Mouse (Mus musculus) thymus, postnatal 4 days (tissue): ENCODE results near the gene Sytl3.
"Not testable (repeated sequence)": the region's sequence is repeated elsewhere in the genome, so short reads cannot be mapped to it uniquely, and the experiment has no call there.

Source experiments
- DNase-seq: peaks from one replicate; pipeline ENCODE4 v3.0.0; 2021

The Sytl3 gene

DNA sequence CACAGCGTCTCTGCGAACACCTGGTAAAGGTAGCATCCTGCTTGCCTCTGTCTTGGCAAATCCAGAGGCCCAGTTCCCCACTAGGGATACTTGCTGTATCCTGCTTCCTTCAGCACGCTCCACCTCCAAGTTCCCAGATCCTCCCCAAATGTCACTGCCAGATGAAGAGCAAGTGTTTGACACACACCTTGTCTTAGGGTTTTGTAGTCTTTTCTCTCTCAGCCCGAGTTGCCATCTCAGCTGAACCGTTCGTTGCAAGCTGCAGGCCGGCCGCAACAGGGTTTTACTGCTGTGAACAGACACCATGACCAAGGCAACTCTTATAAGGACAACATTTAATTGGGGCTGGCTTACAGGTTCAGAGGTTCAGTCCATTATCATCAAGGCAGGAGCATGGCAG lies 12.1 kb upstream of the Sytl3 start:
- not testable (repeated sequence) for DNase-seq

DNA sequence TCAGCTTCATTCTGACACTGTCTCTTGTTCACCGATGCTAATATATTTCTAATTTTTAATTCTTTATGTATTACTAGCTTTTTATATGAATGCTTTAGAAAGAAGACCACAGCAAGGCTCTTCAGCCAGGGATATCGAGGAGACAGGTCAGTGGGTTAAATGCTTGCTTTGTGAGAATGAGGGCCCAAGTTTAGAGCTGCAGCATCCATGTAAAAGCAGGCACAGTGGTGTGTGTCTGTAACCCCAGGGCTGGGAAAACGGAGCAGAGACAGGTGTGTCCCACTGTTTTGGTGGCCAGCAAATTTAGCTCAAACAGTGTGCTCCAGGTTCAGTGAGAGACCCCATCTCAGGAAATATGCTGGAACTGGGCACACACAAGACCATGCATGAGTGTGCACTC lies 11.4 kb upstream of the Sytl3 start:
- DNase-seq = not testable (repeated sequence)

DNA sequence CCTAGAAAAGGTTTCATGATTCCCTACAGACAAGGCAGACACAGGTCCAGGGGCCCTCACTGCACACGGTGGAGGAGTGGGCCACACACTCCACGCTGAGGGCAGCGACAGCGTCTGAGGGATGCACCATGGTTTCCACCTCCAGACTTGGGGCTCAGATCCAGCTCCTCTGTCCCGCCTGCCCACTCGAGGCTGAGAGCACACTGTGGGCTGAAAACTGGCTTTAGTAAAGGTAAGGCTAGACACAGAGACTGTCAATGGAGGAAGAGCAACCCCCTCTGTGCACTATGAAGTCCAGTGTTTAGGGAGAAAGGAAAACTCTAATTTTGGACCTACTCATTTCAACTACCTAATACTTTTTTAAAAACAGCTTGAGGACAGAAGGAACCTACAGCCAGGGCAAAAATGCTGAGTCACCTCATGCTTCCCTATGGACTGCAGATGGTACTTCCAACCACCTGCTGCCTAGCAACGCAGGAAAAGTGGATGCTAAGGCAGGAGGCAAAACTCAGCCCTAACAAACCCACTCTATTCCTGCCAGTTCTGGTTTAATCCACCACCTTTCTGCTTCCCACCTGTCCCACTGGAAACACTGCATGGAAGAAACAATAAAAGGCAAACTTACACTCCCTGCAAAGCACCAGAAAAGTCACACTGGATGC lies 7.9 kb upstream of the Sytl3 start:
- DNase-seq = not testable (repeated sequence)

- not testable (repeated sequence) for DNase-seq
Observed at GRCm38 (mm10) chr17:6653341-6653946, 5.4 kb upstream of the Sytl3 start.

- peak; percentile 75 for DNase-seq
Observed at GRCm38 (mm10) chr17:6655087-6655511, 3.8 kb upstream of the Sytl3 start.

GRCm38 (mm10) chr17:6655567-6656281 lies 3.2 kb upstream of the Sytl3 start, which contains the start of gene Dynlt1f:
Gene Dynlt1f (minus strand): TSS chr17:6655900.
- peak; percentile 73 for DNase-seq

DNA sequence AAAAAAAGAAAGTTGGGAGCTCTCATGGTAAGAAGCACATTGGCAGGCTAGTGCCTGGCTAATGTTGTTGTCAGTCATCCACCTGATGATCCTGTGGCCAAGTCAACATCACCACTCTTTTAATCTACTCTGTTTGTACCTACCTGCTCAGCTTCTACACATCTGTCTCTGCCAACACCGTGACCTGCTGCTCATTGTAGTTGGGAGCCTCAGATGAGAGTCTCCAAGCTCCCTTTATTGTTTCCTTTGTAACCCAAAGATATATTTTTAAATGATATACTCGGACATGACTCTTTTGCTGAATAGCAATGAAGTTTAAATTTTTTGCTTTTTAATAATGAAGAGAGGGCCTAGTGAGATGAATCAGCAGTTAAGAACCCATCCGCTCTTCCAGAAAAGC lies 2.4 kb upstream of the Sytl3 start:
- peak; percentile 41 for DNase-seq

DNA sequence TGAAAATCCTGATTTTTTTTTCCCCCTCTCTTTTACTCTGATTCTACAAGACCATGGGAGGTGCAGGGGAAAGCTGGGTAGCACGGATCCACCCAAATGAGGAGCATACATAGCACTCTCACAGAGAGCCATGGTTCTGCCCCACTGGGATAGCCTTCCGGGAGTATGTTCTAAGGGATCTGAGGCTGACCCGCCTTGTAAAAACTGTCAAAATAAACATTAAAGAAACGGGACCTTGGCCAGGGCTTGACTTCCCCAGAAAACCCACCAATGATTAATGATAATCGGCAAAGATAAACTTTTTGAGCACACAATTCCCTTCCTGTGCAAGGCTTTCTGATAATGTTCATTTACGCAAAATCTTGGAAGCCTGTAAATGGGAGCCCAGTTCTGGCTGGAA lies 1.7 kb downstream of the Sytl3 start:
- peak; percentile 37 for DNase-seq

DNA sequence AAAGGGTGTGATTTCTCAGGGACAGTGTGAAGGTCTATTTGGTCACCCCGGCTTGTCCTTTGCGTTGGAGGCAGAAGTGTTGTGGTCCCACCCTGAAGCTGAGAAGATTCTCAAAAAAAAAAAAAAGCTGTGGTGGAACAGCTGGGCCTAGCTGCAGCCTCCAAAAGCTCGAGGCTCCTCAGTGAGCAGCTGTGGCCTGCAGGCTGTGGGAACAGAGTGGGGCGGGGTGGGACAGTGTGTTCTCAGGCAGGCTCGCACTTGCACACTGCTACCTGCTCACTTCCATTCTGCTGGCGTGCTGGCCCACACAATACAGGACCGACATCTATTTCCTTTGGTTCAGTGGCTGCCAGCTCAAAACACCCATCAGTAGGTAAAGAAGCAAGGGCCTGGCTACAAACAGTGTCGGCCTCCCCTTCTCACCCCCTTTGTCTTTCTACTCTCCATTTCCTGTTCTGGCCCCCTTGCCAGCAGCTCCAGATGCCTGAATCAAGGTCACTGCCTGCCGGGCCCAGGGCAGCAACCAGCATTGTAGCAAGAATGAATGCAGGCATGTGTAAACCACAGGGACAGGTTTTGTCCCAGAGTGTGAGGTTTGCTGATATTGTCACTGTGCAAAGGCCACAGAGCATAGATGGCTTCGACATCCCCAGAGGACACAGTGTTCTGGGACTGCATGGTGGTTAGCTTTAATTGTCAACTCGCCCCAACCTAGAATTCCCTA lies 2.4 kb downstream of the Sytl3 start:
- DNase-seq = peak; percentile 83

- peak; percentile 52 for DNase-seq
Observed at GRCm38 (mm10) chr17:6662840-6663239, 3.9 kb downstream of the Sytl3 start.

GRCm38 (mm10) chr17:6665389-6665788 lies 6.5 kb downstream of the Sytl3 start:
- peak; percentile 55 for DNase-seq

DNA sequence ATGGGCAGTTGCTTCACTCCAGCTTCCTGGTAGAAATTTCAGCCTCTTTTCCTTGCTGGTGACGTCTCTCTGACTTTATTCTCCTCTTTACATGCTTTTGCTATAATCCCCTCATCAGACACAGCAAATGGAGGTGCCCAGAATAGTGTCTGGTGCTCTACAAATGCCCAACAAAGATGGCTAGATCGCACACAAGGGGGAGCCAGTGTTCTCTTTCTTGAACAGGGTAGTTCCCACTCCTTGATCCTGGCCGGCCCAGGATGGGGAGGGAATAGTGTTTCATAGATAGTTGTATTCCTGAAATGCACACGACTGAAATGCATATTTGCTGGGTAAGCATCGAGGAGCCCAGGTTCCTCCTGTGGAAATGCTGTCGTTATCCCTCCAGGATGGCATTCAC lies 9.6 kb downstream of the Sytl3 start:
- not testable (repeated sequence) for DNase-seq

DNA sequence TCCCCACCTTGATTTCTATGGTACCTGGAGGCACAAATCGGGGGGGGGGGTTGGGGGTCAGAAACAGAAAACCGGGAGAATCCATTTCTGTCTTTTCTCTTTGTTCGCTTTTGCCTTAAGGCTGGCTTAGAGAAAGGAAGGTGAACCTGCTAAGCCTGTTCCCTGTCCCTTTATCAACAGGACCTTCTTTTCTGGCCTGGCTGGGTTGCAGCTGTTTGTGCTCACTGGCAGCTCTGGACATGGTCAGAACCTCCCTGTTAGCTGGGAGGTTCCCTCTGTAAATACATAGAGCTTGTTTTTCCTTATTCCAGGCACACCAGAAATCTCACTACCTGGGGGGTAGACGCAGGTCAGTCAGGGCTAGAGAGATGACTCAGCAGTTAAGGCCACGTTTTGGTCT lies 15.4 kb downstream of the Sytl3 start:
- DNase-seq = not testable (repeated sequence)

GRCm38 (mm10) chr17:6678063-6678462 lies 19.2 kb downstream of the Sytl3 start:
- not testable (repeated sequence) for DNase-seq

GRCm38 (mm10) chr17:6681721-6682120 lies 22.8 kb downstream of the Sytl3 start:
- DNase-seq = not testable (repeated sequence)

GRCm38 (mm10) chr17:6683702-6684101 lies 24.8 kb downstream of the Sytl3 start:
- not testable (repeated sequence) for DNase-seq

DNA sequence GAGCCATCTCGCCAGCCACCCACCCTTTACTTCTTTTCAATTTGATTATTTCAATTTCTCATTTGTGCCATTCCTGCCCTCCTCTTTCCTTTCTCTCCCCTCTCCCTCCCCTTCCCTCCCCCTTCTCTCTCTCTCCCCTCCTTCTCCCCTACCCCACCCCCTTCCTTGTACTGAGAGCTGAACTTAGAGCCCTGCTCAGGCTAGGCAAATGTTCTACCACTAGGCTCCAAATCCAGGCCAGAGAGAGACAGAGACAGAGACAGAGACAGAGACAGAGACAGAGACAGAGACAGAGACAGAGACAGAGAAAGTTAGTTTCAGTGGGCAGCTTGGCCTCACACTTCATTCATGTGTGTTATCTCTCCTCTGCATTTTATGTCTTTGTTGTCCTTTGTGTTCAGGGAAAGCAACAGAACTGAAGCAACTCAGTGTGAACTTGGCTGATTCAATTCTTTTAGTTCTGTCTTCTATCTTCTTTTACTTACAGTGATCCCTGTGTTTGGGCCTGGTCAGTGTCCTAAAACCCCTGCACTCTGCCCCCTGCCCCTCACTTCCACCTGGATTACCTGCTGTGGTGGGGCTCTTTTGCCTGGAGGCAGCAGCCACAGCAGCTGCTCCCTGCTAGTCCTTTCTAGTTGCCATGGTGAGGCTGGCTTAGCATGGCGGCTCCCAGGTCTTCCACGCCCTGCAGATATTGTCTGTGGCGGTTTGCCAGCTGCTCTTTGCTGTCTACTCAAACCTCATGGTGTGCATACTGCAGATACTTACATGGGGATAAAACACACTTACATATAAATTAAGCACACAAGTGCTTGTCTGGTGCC lies 25.8 kb downstream of the Sytl3 start:
- DNase-seq = not testable (repeated sequence)

GRCm38 (mm10) chr17:6685288-6685818 lies 26.5 kb downstream of the Sytl3 start:
- DNase-seq = not testable (repeated sequence)

DNA sequence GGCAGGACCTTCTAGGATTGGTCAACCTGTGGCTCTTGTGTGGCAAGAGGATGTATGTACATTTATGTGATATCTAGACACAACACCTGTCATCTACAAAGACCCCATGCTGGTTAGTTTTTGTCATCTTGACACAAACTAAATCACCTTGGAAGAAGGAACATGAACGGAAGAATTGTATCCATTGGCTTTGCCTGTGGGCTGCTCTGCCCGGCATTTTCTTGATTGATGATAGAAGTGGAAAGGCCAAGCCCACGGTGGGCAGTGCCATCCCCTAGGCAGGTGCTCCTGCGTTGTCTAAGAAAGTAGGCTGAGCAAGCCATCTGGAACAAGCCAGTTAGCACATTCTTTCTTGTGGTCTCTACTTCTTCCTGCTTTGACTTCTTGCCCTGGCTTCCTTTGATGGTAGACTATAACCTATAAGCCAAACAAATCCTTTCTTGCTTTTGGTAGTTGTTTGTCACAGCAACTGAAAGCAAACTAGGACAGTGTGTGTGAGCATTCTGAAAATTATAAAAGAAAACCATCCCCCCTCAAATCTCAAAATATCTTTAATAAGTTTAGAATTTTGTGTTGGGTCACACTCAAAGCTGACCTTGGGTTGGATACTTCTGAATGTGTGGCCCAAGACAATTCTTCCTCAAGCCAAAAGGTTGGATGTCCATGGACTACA lies 27.5 kb downstream of the Sytl3 start:
- peak; percentile 44 for DNase-seq

DNA sequence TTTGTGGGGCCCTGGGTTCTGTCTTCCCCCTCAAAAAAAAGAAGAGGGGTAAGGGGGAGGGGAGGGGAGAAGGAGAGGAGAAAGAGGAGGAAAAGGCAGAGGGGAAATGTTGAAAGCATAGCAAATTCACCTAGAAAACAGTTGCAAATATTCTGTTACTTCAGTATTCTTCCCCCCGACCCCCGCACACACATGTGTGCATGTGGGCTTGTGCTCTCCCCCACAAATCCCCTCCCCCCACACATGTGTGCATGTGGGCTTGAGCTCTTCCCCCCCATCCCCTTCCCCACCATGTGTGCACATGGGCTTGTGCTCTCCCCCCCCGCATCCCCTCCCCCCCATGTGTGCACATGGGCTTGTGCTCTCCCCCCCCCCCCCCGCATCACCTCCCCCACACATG lies 30.5 kb downstream of the Sytl3 start:
- peak; percentile 69 for DNase-seq

- DNase-seq = peak; percentile 96
Observed at GRCm38 (mm10) chr17:6691596-6691995, 32.7 kb downstream of the Sytl3 start.
